Mouse (Mus musculus): ENCODE measurements around the gene Fam129b.

DNA sequence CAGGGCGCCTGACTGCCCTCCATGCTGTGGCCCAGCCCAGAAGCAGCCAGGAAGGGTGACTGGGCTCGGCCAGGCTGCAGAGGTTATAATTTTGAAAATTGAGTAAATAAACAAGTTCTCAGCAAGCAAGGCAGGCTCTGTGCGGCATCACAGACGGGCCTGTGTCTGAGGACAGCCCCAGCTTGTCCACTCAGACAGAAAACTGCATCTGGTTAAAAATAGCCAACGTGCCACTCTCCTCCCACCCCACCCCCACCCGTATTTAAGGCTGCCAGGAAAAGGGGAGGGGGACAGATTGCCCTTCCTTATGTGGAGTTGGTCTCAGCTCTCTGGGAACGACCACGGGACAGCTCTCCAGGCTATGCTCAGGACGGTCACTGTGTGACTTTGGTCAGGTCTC is 12.1 kb downstream of the Fam129b start:
- TF ChIP-seq CTCF (IDR thresholded peaks at IDR 0.05; ENCODE audit: low read depth, low read length) = no peak
- no peak for TF ChIP-seq TAL1 (conservative IDR thresholded peaks at IDR 0.05; ENCODE audit: low read depth, low read length)
- no peak for TF ChIP-seq POLR2AphosphoS5 (IDR thresholded peaks at IDR 0.05; ENCODE audit: insufficient replicate concordance, low read depth, low read length)

Measured in G1E (cell line).